Mouse (Mus musculus) neural tube, embryonic 13.5 days (tissue): ENCODE results near the gene Nme8. TPM values are rescaled to one million over a fixed set of nuclear protein-coding genes. Genes with fewer than 3 reads are reported as not detected.

Experiments used
- ATAC-seq: fragments of 200-750 bp; cut with Nextera tagmentation; 2 replicates; pipeline ENCODE4 v1.8.0; 2017; ENCODE audit warnings: low read depth, mild to moderate bottlenecking, moderate TSS enrichment, moderate library complexity
- H3K27ac ChIP-seq: fragments of 300-500 bp; sonication (generic); replicated peaks from 2 replicates; pipeline ENCODE4 v1.5.1; 2015; ENCODE audit warnings: moderate library complexity, mild to moderate bottlenecking, inconsistent platforms
- H3K27me3 ChIP-seq: fragments of 300-500 bp; sonication (generic); 2 replicates; pipeline ENCODE4 v1.6.1; 2015; ENCODE audit warnings: mild to moderate bottlenecking, inconsistent platforms
- H3K36me3 ChIP-seq: fragments of 300-500 bp; sonication (generic); 2 replicates; pipeline ENCODE4 v1.6.1; 2015; ENCODE audit warnings: mild to moderate bottlenecking, inconsistent platforms
- H3K4me1 ChIP-seq: fragments of 300-500 bp; sonication (generic); replicated peaks from 2 replicates; pipeline ENCODE4 v1.6.1; 2015; ENCODE audit warnings: inconsistent platforms
- H3K4me2 ChIP-seq: fragments of 300-500 bp; sonication (generic); 2 replicates; pipeline ENCODE4 v1.6.1; 2015; ENCODE audit warnings: inconsistent platforms, mild to moderate bottlenecking, moderate library complexity
- H3K4me3 ChIP-seq: fragments of 300-500 bp; sonication (generic); 2 replicates; pipeline ENCODE4 v1.5.1; 2015; ENCODE audit warnings: mild to moderate bottlenecking, inconsistent platforms
- H3K9ac ChIP-seq: fragments of 300-500 bp; sonication (generic); 2 replicates; pipeline ENCODE4 v1.6.1; 2015; ENCODE audit warnings: moderate library complexity, mild to moderate bottlenecking, inconsistent platforms
- H3K9me3 ChIP-seq: fragments of 300-500 bp; sonication (generic); 2 replicates; pipeline ENCODE4 v1.6.1; 2016; ENCODE audit warnings: inconsistent platforms
- WGBS: fragments of 180-500 bp; shearing (Covaris S2); methylation state at CpG from one replicate; pipeline ENCODE4 v1.1.7; 2015; 5-methylcytosine and 5-hydroxymethylcytosine counted together
- polyA plus RNA-seq: library from polyadenylated mRNA; unstranded; fragments of >200 nt; fragmentation: Nextera tagmentation; extraction: Ambion mirVana; gene quantifications from 2 replicates; pipeline ENCODE4 v1.2.1, GENCODE M21; 2015

The Nme8 gene
- polyA plus RNA-seq, 1 experiment from 2014 or later = not detected

- no peak overlapping the region for H3K4me3 ChIP-seq
- no peak overlapping the region for H3K27ac ChIP-seq
- H3K27me3 ChIP-seq = no peaks in the 10 kb centered on the region
- no peaks in the 10 kb centered on the region for H3K9me3 ChIP-seq
- 60% methylated on average over 3 of the region's 3 CpGs for WGBS
- no peaks in the 10 kb centered on the region for H3K4me1 ChIP-seq
- ATAC-seq = no peak
- H3K9ac ChIP-seq = no peak overlapping the region
- H3K36me3 ChIP-seq = no peaks in the 10 kb centered on the region
- H3K4me2 ChIP-seq = no peak overlapping the region
These were observed 7.6 kb downstream of the Nme8 start for GRCm38 (mm10) chr13:19689971-19690370.

DNA sequence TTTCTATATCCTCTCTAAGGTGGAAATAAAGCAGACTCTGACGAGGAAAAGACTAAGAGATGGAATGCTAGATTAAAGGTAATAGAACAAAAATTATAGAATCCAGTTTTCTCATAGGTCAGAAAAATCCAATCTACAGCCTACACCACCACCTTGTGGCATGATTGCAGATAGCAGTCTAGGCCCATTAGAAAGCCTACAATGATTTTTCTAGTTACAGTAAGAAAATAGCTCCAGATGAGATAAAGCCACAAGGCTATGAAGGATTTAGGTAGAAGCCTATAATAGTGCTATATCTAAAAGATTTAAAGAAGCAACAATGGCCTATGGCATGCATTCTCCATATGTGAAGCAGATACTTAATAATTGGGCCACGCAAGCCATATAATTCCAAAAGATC, 13.6 kb downstream of the Nme8 start:
- WGBS = 62% methylated on average over 2 of the region's 2 CpGs
- Histone ChIP-seq H3K27ac (no peak overlapping the region), H3K4me2 (no peak overlapping the region), H3K9ac (no peak overlapping the region), H3K4me1 (no peaks in the 10 kb centered on the region), H3K9me3 (no peaks in the 10 kb centered on the region), H3K27me3 (no peaks in the 10 kb centered on the region), H3K36me3 (no peaks in the 10 kb centered on the region), H3K4me3 (no peak overlapping the region)
- ATAC-seq = peak; percentile 15; the same call in 1 of the 2 replicates

DNA sequence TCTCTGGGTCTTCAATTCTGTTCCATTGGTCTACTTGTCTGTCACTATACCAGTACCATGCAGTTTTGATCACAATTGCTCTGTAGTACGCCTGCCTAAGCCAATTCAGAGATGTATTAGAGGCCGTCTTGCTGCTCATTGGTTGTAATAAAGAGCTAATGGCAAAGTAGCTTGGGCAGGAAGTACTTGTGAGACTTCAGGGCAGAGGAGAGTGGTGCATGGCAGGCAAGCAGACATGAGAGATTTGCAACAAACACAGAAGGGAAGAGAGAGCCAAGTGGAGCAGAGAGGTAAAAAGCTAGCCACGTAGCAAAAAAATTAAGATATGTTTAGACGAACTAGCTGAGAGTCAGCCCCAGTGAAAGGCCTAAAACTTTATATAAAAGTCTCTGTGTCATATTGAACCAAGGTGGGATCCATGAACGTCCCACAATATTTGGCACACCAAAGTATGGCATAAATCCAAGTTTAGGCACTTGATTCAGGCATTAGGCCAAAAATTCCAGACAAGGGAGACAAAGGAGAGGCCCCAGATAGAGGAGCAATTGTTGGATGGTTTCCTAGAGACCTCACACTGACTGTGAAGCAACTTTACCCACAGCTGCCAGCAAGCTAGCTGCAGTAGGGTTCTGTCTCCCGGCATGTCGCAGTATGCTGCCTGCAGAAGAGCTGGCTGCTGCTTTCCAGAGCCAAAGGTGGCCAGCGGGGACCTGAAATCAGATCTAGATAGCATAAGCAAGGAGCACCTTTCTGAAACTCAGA, 14.5 kb downstream of the Nme8 start:
- Histone ChIP-seq H3K9me3 (no peaks in the 10 kb centered on the region), H3K27ac (peak overlapping the region; percentile 57), H3K36me3 (no peaks in the 10 kb centered on the region), H3K27me3 (no peaks in the 10 kb centered on the region), H3K4me3 (no peak overlapping the region), H3K4me2 (no peak overlapping the region), H3K9ac (no peak overlapping the region), H3K4me1 (no peaks in the 10 kb centered on the region)
- peak; percentile 95 for ATAC-seq
- 54% methylated on average over 8 of the region's 8 CpGs for WGBS

DNA sequence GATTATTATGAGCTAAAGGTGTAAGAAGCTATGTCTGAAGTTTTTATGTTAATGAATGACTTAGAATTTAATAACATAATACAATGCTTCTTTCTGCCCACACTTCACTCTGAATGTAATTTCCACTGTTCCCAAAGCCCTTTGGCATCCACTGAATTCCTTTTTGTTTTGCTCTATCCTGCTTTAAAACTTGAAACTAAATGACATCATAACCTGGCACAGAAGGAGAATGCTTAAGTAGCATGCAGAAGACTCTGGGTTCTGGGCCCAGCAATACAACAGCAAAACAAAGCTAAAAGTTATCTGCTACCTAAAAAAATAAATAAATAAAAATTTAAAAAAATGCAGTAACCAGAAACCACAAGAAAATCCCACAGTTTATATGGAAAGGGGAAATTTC, 23.0 kb downstream of the Nme8 start:
- Histone ChIP-seq H3K9me3 (no peaks in the 10 kb centered on the region), H3K4me2 (no peak overlapping the region), H3K4me3 (no peak overlapping the region), H3K36me3 (no peaks in the 10 kb centered on the region), H3K27me3 (no peaks in the 10 kb centered on the region), H3K4me1 (no peaks in the 10 kb centered on the region), H3K9ac (no peak overlapping the region), H3K27ac (no peak overlapping the region)
- no peak for ATAC-seq

DNA sequence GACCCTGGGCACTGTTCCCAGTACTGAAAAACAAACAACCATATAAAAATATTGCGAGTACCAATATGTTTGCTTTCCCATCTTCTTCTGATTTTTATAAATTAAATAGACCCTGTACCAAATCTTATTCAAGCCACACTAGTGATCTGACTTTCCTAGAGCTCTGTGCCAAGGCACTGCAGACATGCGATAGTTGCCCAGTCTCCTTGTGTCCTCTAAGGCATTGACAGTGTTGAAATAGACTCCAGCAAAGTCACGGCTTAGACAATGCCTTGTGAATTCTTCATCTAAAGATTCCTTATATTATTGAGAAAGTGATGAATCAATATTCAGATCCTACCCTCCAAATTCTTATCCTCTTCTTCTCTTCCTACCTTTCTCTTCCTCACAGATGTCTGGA, 23.6 kb downstream of the Nme8 start:
- Histone ChIP-seq H3K9me3 (no peaks in the 10 kb centered on the region), H3K9ac (no peak overlapping the region), H3K36me3 (no peaks in the 10 kb centered on the region), H3K27me3 (no peaks in the 10 kb centered on the region), H3K4me3 (no peak overlapping the region), H3K27ac (no peak overlapping the region), H3K4me2 (no peak overlapping the region), H3K4me1 (no peaks in the 10 kb centered on the region)
- 88% methylated on average over 3 of the region's 3 CpGs for WGBS
- ATAC-seq = no peak

- H3K4me1 ChIP-seq = no peaks in the 10 kb centered on the region
- no peak for ATAC-seq
- WGBS = 64% methylated on average over 4 of the region's 4 CpGs
These were observed 29.0 kb downstream of the Nme8 start for GRCm38 (mm10) chr13:19668355-19669140.

GRCm38 (mm10) chr13:19652405-19652804, 45.2 kb downstream of the Nme8 start:
- Histone ChIP-seq H3K9ac (no peak overlapping the region), H3K9me3 (no peaks in the 10 kb centered on the region), H3K36me3 (no peaks in the 10 kb centered on the region), H3K27ac (no peak overlapping the region), H3K4me3 (no peak overlapping the region), H3K27me3 (no peaks in the 10 kb centered on the region), H3K4me1 (no peaks in the 10 kb centered on the region), H3K4me2 (no peak overlapping the region)
- WGBS = 88% methylated on average over 2 of the region's 2 CpGs
- ATAC-seq = no peak

More at GRCm38 (mm10) chr13:19668355-19669140, 29.0 kb downstream of the Nme8 start:
- Histone ChIP-seq H3K4me3 (no peak overlapping the region), H3K9me3 (no peaks in the 10 kb centered on the region), H3K4me2 (no peak overlapping the region), H3K27ac (no peak overlapping the region), H3K36me3 (no peaks in the 10 kb centered on the region), H3K9ac (no peak overlapping the region), H3K27me3 (no peaks in the 10 kb centered on the region)

GRCm38 (mm10) chr13:19649824-19650223, 47.8 kb downstream of the Nme8 start:
- H3K4me2 ChIP-seq = no peak overlapping the region
- no peaks in the 10 kb centered on the region for H3K9me3 ChIP-seq
- H3K4me3 ChIP-seq = no peak overlapping the region
- ATAC-seq = no peak
- H3K9ac ChIP-seq = no peak overlapping the region
- no peaks in the 10 kb centered on the region for H3K36me3 ChIP-seq
- no peaks in the 10 kb centered on the region for H3K27me3 ChIP-seq
- WGBS = 100% methylated on average over 2 of the region's 2 CpGs
- no peak overlapping the region for H3K27ac ChIP-seq
- no peaks in the 10 kb centered on the region for H3K4me1 ChIP-seq

DNA sequence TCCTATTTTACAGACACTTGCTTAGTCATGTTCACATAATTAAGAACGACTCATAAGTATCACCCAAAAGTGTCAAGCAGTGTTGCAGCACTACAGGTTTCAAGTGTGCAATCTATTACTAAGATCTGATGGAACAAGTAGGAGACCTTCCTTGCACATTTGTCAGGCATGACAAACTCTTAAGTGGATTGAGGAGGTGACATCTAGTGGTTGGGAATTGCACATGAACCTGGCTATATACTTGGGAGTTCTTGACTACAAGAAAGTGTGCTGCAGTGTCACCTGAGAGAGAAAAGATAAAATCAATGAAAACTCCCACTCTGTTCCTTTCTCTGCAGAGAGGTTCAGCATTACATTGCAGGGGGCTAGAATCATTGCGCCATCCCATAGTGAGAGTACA, 53.4 kb downstream of the Nme8 start:
- Histone ChIP-seq H3K4me1 (no peaks in the 10 kb centered on the region), H3K27ac (no peak overlapping the region), H3K36me3 (no peaks in the 10 kb centered on the region), H3K9me3 (no peaks in the 10 kb centered on the region), H3K9ac (no peak overlapping the region), H3K4me3 (no peak overlapping the region), H3K4me2 (no peak overlapping the region), H3K27me3 (no peaks in the 10 kb centered on the region)
- no peak for ATAC-seq
- WGBS = 81% methylated on average over 2 of the region's 2 CpGs

GRCm38 (mm10) chr13:19643519-19643918, 54.1 kb downstream of the Nme8 start:
- H3K4me3 ChIP-seq = no peak overlapping the region
- no peaks in the 10 kb centered on the region for H3K9me3 ChIP-seq
- WGBS = 24% methylated on average over 1 of the region's 1 CpGs
- no peaks in the 10 kb centered on the region for H3K4me1 ChIP-seq
- H3K27me3 ChIP-seq = no peaks in the 10 kb centered on the region
- H3K9ac ChIP-seq = no peak overlapping the region
- no peak for ATAC-seq
- no peaks in the 10 kb centered on the region for H3K36me3 ChIP-seq
- H3K27ac ChIP-seq = no peak overlapping the region
- H3K4me2 ChIP-seq = no peak overlapping the region

DNA sequence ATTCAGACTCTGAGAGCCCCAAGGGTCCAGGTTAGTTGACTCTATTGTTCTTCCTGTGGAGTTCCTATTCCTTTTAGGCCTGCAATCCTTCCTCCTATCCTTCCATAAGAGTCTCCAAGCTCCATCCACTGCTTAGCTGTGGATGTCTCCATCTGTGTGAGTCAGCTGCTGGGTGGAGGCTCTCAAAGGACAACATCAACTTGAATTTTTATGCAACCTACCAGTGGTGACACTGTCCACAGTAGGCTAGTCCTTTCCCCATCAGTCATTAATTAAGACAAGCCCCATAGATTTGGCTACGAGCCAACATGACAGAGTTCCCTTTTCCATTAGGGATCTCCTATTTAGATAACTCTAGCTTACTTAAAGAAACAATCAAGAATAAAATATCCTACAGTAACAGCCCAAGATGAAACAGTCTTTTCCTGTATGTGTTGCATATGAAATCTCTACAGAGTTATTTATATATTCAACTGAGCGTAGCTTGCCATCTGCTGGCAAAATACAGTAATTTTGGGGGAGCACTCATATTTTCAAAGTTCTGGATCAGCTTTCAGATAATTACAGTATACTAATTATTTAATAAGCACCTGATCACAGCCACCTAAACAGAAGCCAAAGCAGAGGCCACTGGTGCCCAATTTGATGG, 57.3 kb downstream of the Nme8 start:
- H3K9ac ChIP-seq = no peak overlapping the region
- whole genome bisulfite sequencing = 90% methylated on average over 2 of the region's 2 CpGs
- no peaks in the 10 kb centered on the region for H3K9me3 ChIP-seq
- H3K4me3 ChIP-seq = no peak overlapping the region
- ATAC-seq = no peak
- no peaks in the 10 kb centered on the region for H3K4me1 ChIP-seq
- H3K27ac ChIP-seq = no peak overlapping the region
- H3K27me3 ChIP-seq = no peaks in the 10 kb centered on the region
- H3K4me2 ChIP-seq = no peak overlapping the region
- H3K36me3 ChIP-seq = no peaks in the 10 kb centered on the region

DNA sequence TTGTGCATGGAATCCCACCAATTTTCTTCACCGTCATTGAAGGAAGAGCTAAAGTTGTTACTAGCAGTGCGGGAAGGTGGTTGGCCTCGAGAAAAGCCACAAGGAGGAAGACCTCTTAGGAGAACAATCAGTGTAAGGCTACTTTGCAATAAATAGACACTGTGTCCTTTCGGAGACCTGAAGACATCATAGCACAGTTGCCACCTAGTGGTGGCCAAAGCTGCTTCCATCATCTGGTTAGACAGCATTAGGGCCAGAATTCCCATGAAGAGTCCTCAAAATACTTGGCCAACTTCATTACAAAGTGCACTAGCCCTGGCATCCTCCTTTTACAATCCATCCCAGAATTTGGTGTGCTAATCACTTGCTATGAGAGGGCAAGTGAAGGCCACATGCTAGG, 61.5 kb downstream of the Nme8 start:
- no peak overlapping the region for H3K9ac ChIP-seq
- no peak for ATAC-seq
- no peaks in the 10 kb centered on the region for H3K36me3 ChIP-seq
- H3K9me3 ChIP-seq = no peaks in the 10 kb centered on the region
- H3K4me3 ChIP-seq = no peak overlapping the region
- H3K4me1 ChIP-seq = no peaks in the 10 kb centered on the region
- H3K4me2 ChIP-seq = no peak overlapping the region
- H3K27me3 ChIP-seq = no peaks in the 10 kb centered on the region
- WGBS = 78% methylated on average over 4 of the region's 4 CpGs
- no peak overlapping the region for H3K27ac ChIP-seq
